Mouse (Mus musculus) intestine, embryonic 16.5 days (tissue): ENCODE measurements around the gene Inmt. TPM values are rescaled to one million over a fixed set of nuclear protein-coding genes. Genes with fewer than 3 reads are reported as not detected.

Experiments used
- polyA plus RNA-seq: library from polyadenylated mRNA; unstranded; fragments of >200 nt; fragmentation: Nextera tagmentation; extraction: Ambion mirVana; gene quantifications from 2 replicates; pipeline ENCODE4 v1.2.1, GENCODE M21; 2015

Gene Inmt
- polyA plus RNA-seq, 1 experiment from 2014 or later, result 0.33 TPM

Other genes with a start within 250 kb of the Inmt start
- 4.8 TPM in 2 replicates for gene Nod1, start 202.4 kb downstream of the Inmt start, polyA plus RNA-seq
- 9.6 and 13.2 TPM in 2 replicates for gene Ggct, start 182.1 kb downstream of the Inmt start, polyA plus RNA-seq
- gene Gars, start 137.0 kb downstream of the Inmt start, polyA plus RNA-seq, result 159 and 172 TPM in 2 replicates
- 0.22 TPM in 2 replicates for gene Crhr2, start 42.0 kb downstream of the Inmt start, polyA plus RNA-seq
- 5.8 and 6.4 TPM in 2 replicates for gene Mindy4, start 28.3 kb upstream of the Inmt start, polyA plus RNA-seq
- gene Aqp1, start 161.4 kb upstream of the Inmt start, polyA plus RNA-seq, result 21.8 and 23.2 TPM in 2 replicates
- 0.32 and 0.46 TPM in 2 replicates for gene Ghrhr, start 201.3 kb upstream of the Inmt start, polyA plus RNA-seq